Mouse (Mus musculus): ENCODE results near the gene Itfg2. TPM values are rescaled to one million over a fixed set of nuclear protein-coding genes. Genes with fewer than 3 reads are reported as not detected.

The Itfg2 gene
- total RNA-seq (2021) = 10 to 100 TPM; 25.0 to 30.9 TPM

DNA sequence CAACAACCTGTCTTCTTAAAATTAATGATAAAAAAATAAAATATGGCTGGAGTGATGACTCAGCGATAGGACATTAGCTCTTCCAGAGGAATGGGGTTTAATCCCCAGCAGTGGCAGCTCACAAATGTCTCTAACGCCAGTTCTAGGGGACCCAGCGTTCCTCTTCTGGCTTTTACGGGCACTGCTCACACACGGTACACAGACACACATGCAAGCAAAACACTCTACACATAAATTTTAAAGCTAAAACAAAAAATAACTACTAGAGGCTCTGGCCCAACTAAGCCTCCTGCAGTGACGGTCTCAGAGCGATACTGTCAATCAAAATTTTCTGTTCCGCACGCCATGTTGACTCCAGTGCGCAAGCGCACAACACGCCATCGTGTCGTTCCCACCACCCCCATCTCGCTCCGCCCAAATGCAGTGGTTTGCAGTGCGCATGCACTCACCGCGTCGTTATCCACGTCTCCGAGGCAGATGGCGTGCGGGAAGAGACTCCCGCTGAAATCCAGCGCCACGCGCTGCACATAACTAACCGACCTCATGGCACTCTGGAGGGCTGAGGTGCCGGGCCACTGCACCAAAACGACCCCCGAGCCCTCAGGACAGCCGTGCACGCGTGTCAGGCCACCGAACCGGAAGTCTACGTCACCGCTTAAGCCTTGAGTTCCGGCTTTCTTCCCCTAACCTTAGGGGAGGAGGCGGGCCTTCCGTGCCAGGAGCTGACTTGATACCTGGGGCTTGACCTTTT lies at the start of gene Itfg2:
TSS of gene Itfg2 (minus strand) at position 663 of the 751 bp plus-strand sequence.
- intact Hi-C loops (cut with DNase I) = no loop called here
- peak; percentile 98 for DNase-seq (ENCODE audit: low spot score in 2 of 2)

DNA sequence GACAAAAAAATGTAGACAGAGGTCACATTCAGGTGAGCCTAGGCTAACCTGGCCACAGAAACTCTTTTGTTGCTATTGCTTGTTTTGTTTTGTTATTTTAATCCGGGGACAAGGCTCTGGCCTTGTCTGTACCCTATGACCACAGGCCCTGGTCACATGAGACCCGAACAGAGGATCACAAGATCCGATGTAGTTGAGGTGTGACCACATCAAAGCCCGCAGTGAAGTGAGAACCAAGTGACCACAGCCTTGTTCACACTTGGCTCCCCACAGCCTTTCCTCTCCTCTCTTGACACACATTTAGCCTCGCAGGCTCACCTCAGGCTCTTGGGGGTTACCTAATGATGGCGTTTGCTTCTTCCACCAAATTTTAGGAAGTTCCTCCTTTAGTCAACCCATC lies 49.4 kb upstream of the Itfg2 start:
- intact Hi-C loops (cut with DNase I) = loop anchor here (10.0 kb wide), 2 partner anchors 151 to 239 kb away; partner anchors contain the start of gene Klrb1a
- DNase-seq (ENCODE audit: low spot score in 2 of 2) = no peak

DNA sequence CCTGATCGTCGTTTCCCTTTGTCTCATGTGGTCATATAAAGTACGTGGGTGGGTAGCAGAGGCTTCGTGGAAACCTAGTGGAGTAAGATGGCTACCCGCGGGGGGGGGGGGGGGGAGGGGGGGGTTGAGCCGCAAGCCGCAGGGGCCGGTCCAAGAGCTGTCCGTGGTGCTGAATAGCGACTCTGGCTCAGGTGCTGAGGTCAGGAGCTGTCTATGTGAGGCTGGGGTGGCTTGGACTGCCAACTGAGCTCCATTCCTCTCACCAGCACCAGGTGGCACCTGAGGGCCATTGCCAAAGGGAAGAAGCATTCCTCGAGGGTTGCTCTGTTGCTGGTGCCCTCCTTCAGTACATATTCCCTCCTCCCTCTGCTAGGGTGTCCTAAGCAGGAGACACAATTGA lies 44.7 kb upstream of the Itfg2 start:
- no peak for DNase-seq (ENCODE audit: low spot score in 2 of 2)
- intact Hi-C loops (cut with DNase I) = no loop called here

DNA sequence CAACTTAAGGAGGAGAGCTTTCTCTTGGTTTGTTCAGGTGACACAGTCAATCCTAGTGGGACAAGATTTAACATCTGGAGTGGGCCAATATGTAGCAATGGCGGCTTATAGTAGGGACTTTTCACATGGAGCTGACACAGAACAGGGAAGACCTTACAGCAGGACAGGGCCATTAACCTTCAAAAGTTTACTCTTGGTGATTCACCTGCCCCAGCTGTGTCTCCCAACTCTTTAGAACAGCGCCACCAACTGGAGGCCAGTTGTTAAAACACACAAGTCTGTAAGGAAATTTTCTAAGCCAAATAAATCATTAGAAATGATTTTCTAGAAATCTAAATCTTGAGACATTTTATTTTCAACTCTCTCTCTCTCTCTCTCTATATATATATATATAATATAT lies 42.6 kb upstream of the Itfg2 start:
- intact Hi-C loops (cut with DNase I) = no loop called here
- no peak for DNase-seq (ENCODE audit: low spot score in 2 of 2)

DNA sequence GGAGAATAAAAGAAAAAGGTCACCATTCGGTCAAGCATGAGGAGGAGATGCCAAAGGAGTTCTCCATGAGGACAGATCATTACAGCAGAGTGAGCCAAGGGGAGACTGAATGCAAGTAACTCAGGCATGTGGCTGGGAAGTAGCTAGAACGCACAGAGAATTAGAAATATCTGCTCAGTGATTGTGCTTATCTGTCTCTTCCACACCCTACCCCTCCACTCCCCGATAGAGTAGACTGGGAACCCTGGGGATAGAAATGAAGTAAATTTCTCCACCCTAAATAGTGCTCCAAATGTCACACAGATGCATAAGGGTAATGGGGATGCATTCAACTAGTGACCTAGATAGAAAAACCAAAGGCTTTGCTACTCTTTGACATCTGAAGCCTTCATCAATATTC lies 41.8 kb upstream of the Itfg2 start:
- intact Hi-C loops (cut with DNase I) = no loop called here
- DNase-seq (ENCODE audit: low spot score in 2 of 2) = no peak

DNA sequence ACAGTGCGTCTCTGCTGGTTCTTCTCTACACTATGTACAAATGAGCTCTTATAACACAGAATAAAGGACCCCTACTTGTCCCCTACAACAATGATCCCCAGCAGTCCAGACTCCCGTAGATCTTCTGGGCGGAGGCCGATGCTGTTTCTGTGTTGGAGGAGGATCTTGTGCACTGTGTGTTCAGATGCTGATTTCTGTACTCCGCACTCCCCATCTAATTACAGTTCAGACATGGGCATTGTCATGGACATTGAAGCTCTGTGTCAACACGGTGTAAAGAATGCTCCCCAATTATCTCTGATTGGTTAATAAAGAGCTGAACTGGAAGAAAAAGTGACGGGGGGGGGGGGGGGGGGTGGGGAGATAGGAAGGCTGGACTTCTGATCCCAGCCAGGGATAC lies 41.3 kb upstream of the Itfg2 start:
- intact Hi-C loops (cut with DNase I) = no loop called here
- DNase-seq (ENCODE audit: low spot score in 2 of 2) = no peak

DNA sequence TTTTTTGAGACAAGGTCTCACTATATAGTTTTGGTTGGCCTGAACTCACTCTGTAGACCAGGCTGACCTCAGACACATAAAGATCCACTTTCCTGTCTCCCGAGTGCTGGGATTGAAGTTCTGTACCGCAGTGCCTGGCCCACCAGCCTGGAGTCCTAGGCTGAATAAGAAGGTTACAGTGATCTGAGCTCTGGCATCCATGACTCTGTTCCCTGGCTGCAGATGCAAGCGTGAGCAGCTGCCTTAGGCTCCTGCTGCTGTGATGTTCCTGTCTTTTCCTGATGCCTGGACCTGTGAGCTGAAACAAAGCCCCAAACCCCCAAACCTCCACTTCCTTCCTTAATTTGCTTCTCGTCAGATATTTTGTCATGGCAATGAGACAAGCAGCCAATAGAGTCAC lies 40.3 kb upstream of the Itfg2 start:
- intact Hi-C loops (cut with DNase I) = no loop called here
- no peak for DNase-seq (ENCODE audit: low spot score in 2 of 2)

DNA sequence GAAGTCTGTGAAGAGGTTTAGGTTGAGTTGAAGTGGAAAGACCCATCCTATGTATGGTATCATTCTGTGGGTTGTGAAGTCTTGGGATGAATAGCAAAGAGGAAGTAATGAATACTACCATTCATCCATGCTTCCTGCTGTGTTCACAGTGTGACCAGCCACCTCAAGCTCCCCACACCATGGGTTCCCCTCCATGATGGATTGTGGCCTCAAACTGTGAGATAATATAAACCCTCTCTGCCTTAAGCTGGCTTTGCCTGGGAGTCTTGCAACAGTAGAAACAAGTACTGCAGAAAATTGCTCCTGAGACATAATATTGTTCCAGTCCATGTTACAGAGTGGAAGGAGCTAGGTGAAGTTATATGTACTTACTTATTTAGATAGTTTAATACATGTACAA lies 36.9 kb upstream of the Itfg2 start:
- intact Hi-C loops (cut with DNase I) = no loop called here
- DNase-seq (ENCODE audit: low spot score in 2 of 2) = no peak

DNA sequence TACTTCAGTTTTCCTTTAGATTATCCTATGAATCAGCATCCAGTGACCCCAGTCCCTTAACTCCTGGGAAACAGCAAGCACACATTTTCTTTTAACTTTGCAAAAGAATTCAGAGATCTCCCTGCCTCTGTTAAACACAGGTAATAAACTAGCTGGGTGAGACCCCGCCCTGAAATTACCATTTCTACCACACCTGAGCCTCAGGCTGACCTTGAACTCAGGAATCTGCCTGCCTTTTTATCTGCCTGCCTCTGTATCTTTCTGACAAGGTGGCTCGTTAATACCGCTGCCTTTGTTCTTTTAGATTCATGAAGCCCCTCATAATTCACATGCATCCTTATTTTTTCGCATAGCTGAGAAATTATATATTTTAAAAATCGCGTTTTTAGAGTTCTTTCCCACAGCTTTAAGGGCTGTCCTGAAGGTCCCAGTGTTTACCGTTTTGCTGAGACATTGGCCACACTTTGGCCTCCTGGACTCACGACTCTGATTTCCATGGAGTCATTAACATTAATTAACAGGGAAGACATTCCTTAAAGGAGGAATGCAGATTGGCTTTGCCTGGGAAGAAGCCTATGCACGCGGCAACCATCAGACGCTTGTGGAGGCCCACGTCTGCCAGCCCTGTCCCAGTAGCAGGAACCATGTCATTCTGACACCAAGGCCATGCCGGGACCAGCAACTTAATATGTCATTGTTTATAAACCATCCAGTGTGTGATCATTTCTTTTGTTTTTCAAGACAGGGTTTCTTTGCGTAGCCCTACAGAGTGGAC lies 36.2 kb upstream of the Itfg2 start:
- intact Hi-C loops (cut with DNase I) = no loop called here
- no peak for DNase-seq (ENCODE audit: low spot score in 2 of 2)

DNA sequence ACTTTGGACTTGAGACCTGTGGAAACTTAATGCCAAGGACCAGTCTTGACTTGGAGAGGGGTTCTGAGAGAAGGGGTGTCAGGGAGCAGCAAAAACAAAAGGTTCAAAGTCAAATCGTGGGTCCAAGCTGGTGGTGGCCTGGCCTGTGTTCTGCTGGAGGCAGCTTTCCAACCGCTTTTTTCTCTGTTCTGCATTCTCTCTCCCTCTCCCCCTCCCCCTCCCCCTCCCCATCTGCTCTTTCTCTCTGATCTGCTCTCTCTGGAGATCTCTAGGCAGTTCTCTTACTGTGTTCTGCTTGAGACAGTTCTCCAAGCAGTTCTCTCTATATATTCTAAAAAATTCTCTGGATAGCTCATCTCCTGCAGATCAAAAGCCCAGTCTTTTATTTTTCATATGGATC lies 35.6 kb upstream of the Itfg2 start:
- intact Hi-C loops (cut with DNase I) = no loop called here
- no peak for DNase-seq (ENCODE audit: low spot score in 2 of 2)

DNA sequence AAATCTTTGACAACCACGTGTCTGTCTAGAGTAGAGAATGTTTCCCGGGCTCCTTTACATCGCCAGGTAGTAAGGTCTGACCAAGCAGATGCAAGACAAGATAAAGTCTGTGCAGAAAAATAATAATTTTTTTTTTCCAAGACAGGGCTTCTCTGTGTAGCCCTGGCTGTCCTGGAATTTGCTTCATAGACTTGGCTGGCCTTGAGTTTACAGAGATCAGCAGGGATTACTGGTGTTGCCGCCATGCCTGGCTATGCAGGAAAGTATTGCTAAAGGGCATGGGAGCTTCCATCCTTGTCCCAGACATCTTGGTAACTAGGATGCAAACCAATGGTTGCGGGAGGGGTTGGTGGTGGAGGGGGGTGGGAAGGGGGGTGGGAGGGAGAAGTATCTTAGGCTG lies 32.5 kb upstream of the Itfg2 start:
- no peak for DNase-seq (ENCODE audit: low spot score in 2 of 2)
- intact Hi-C loops (cut with DNase I) = no loop called here

DNA sequence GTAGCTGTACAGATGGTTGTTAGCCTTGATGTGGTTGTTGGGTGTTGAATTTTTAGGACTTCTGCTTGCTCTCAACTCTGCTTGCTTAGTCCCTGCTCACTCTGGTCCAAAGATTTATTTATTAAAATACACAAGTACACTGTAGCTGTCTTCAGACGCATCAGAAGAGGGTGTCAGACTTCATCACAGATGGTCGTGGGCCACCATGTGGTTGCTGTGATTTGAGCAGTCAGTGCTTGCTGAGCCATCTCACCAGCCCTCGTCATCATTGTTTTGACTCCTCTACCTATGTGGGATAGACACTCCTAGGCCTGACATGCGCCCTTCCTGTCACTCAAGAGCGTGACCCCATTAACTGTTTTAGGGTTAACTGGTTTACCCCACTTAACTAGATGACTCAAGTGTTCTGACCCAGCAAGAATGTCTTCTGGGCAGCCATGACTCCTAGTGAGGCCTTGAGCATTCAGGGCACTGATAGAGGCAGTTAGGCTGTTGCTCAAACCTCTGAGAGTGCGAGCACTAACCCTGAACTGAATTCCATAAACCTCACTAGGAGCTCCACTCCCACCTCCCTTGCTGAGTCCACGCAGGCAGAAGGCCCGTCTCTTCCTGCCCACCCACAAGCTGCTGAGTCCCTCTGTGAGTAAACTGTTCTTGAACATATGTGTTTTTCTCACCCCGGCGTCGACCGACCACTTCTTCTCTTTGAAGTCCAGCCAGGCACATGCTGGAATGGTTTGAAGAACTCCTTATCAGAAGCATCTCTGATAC lies 31.3 kb upstream of the Itfg2 start:
- intact Hi-C loops (cut with DNase I) = no loop called here
- DNase-seq (ENCODE audit: low spot score in 2 of 2) = peak in 1 of 2 experiments; percentile 61

DNA sequence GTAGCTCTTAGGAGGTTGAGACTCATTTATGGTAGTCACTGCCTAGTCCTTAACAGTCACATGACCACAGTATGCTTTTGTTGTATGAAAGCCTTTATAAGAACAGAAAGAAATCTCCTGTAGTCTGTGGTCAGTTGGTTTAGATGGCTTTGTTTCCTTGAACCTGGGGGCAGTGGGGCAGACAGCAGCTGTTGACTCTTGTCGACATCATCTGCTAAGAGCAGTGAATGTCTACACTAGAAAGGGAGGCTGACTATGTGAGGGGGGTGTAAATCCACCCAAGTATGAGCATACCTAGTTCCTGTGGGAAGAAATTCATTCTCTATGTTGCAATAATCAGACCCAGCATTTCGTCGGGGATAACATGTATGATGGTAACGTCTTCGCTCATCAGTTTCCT lies 22.3 kb upstream of the Itfg2 start:
- no peak for DNase-seq (ENCODE audit: low spot score in 2 of 2)
- intact Hi-C loops (cut with DNase I) = loop anchor here (2.0 kb wide), 1 partner anchor 32 kb away; no protein-coding TSS in a partner anchor

DNA sequence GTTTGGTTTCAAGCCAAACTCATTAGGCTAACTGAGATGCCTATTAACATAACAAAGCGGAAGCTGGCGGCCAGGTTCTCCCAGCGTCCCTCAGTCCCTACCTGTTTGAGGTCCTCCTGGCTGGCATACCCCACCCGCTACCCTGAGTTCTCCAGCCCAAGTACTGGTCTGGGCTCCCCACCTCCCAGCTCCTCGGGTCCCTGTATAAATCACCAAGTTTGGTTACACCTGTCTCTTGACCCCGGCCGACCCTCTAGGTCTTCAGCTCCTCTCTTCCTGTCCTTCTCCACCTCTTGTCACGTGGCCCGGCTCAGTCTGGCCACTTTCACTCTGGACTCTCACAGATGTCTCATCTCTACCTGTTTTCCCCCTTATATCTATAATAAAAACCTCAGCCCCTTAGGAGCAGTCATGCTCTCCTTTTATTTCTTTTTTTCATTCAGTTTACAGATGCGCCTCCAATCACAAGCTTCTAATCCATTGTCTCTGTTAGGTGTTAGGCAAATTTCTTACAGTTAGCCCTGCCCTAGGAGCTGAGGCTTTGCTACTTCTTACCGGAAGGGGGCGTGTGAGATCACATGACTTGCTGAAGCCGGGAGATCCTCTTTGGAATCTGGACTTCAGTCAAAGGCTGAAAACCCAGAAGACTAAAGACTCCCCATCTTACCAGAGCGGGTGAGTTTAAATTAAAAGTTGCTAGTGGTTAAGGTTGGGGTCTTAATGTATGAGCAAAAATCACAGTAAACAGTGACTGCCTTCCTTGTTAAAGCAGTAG lies 21.2 kb upstream of the Itfg2 start:
- intact Hi-C loops (cut with DNase I) = loop anchor here (2.0 kb wide), 1 partner anchor 33 kb away; no protein-coding TSS in a partner anchor
- DNase-seq (ENCODE audit: low spot score in 2 of 2) = peak; percentile 46 to 67

DNA sequence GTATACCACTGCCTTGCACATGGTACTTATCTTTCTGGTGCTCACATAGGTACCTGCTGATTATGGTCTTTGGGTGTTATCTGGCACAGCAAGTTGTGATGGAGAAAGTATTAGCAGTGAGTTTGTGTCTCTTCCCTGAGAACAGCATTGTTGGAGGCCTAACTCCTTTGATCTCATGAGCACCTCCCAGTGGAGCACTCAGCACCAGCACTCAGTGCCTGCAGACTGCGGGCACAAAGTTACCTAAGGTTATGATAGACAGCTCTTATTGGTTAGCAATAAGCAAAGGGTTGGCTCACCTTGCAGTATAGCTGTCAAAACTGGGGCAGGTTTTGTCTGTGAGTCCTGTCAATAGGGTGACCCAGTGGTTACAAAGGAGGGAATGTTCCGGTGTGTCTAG lies 15.5 kb upstream of the Itfg2 start:
- no peak for DNase-seq (ENCODE audit: low spot score in 2 of 2)
- intact Hi-C loops (cut with DNase I) = no loop called here

DNA sequence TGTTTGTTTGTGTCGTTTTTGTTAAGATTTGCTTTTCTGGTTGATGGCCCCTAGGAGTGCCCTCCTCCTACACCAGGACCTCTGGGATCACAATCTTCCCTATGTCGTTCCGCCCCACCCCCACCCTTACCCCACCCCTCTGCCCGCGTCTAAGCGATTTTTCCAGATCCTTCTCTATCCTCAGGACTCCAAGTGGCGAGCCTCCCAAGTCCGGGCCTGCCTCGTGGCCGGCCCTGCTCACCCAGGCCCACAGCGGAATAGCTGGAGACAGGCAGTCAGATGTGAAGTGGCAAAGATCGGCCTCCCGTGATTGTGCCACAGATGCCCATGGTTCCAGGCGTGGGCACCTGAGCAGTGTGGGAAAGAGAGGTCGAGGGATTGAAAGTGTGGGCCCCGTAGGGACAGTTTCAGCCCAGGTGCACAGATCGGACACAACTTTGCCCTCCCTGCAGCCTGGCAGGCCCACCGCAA lies 14.2 kb upstream of the Itfg2 start:
- DNase-seq (ENCODE audit: low spot score in 2 of 2) = no peak
- intact Hi-C loops (cut with DNase I) = loop anchor here (2.0 kb wide), 1 partner anchor 40 kb away; no protein-coding TSS in a partner anchor

DNA sequence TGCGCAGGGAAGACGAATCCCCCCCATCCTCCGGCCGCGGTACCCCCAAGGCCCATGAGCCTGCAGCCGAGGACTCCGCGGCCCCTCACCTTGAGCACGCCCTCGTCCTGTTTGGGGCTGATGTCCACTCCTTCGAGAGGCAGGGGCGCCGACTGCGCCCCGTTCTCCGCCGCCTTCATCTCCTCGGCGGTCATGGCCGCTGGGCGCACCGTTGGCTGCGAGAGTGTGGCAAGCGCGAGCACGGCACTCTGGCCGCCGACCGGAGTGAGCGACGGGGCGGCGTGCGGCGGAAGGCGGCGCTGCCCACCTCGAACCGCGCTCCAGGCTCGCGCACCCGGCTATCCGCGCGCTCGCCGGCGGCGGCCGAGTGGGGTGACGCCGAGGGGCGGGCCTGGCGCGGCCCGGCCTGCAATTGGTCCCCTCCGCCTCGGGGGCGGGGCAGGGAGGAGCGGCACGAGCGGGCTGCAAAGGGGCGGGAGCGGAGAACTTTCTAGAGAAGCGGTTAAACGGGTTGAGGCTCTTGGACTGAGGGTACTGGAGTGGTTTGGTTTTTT lies 13.7 kb upstream of the Itfg2 start, which contains the start of gene Fkbp4:
TSS of gene Fkbp4 (minus strand) at position 361 of the 554 bp plus-strand sequence.
- intact Hi-C loops (cut with DNase I) = loop anchor here (2.0 kb wide), 1 partner anchor 40 kb away; no protein-coding TSS in a partner anchor
- peak; percentile 93 to 94 for DNase-seq (ENCODE audit: low spot score in 2 of 2)

DNA sequence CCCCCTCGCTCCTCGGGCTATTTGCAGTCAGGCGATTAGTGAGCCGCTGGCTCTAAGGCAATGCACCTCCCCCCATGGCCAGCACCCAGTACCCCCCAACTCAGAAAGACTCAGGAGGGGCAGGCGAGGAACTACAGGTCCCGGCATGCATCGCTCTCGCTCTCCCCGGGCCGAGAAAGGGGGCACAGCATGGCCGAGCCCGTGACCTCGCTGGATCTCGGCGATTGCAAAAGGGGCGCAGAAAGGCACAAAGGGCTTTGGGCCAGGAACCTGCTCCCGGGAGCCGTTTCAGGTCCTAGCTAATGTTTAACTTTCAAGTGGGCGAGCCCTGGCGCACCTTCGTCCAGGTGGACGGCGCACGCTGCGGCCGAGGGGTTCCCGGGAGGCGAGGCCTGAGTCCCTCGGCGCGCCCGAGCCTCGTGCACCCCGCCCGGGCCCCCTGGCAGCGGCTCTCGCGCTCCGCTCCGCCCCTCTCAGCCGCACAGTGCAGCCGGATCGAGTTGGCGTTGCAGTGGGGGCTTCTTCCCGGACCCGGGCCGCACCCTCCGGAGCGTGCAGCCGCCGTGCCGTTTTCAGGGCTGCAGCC lies 13.1 kb upstream of the Itfg2 start:
- intact Hi-C loops (cut with DNase I) = loop anchor here (2.0 kb wide), 1 partner anchor 41 kb away; no protein-coding TSS in a partner anchor
- DNase-seq (ENCODE audit: low spot score in 2 of 2) = peak; percentile 52 to 60
